Comparison of ENCODE assay signal across 9 mouse cellular contexts in the genomic region with DNA sequence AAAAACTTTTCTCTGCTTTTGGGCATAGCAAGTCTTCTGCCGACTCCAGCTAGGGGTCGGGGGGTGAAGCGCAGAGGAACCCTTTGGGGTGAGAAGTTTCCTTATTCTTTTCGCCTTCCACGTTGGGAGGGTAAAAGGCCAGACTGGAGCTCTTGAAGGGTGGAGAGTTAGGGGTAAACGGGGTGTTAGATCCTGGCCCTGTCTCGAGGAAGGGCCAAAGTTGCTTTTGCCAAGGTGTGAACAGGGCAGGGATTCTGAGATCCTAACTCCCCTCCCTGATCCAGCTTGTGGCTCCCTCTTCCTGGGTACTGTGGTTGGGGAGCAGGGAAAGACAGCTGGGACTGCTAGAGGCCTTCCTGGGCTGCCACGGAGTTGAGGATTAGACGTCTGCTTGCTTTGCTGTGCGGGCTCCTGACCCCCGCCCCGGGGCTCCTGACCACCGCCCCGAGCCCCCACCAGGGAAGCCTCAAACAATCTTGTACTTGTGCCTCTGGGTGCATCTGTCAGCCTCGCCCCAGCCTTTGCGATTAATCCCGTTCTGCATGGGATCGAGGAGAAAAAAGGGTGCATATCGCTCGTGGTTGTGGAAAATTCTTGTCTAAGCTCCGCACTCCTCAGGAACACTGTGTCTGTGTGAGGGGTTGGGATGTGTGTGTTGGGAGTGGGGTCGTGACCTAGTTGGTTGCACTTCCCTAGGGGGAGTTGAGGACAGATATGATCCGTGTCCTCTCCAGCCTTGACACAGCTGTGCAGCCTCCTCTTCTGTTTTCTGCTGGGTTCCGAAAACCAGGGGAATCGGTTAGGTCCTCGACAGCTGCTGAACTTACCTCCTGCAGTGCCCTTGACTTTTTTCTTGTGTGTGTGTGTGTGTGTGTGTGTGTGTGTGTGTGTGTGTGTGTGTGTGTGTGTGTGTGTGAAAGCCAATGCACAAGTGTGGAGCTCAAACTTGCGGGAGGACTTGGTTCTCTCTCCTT. TPM values are rescaled to one million over a fixed set of nuclear protein-coding genes. Genes with fewer than 3 reads are reported as not detected.
DNase-seq lines count a peak whose midpoint lies in the region; ATAC-seq lines count a peak whose summit lies in the region.
"Had no signal": no experiment of that assay in that cellular context is flagged by ENCODE, and none has a peak within 500 bp of the region (broad histone marks: within the 10 kb centered on the region; RNA-seq: fewer than 3 reads in every experiment).

No protein-coding gene starts in this region.

- H3K9ac ChIP-seq in kidney, embryonic 15.5 days = peak overlapping the region; percentile 69
- H3K9ac ChIP-seq in embryonic facial prominence, embryonic 11.5 days (replicated peaks; ENCODE audit: low read length) = peak overlapping the region; percentile 69
- H3K9ac ChIP-seq in hindbrain, embryonic 14.5 days = peak overlapping the region; percentile 62; the same call in 1 of the 2 replicates
- H3K9ac ChIP-seq in midbrain, embryonic 15.5 days = no peak overlapping the region; the same call in 1 of the 2 replicates

- peak overlapping the region; percentile 85 for H3K27ac ChIP-seq in kidney, embryonic 15.5 days
- H3K27ac ChIP-seq in embryonic facial prominence, embryonic 11.5 days (replicated peaks; ENCODE audit: low read depth, low read length) = no peak overlapping the region
- H3K27ac ChIP-seq in hindbrain, embryonic 14.5 days = no peak overlapping the region
- no peak overlapping the region for H3K27ac ChIP-seq in midbrain, embryonic 15.5 days

- ATAC-seq in kidney, embryonic 15.5 days (replicated peaks; ENCODE audit: low FRiP score) = no peak
- ATAC-seq in embryonic facial prominence, embryonic 11.5 days (replicated peaks; ENCODE audit: insufficient number of reproducible peaks, low FRiP score, low TSS enrichment, low read depth) = no peak
- no peak for ATAC-seq in hindbrain, embryonic 14.5 days (ENCODE audit: low FRiP score)
- ATAC-seq in midbrain, embryonic 15.5 days (replicated peaks) = no peak
- no peak for ATAC-seq in cerebellum, adult (ENCODE audit: insufficient number of reproducible peaks, low FRiP score, low TSS enrichment)

- H3K36me3 ChIP-seq in kidney, embryonic 15.5 days = peaks cover 4% of the 10 kb centered on the region; the same call in 1 of the 2 replicates
- no peaks in the 10 kb centered on the region for H3K36me3 ChIP-seq in embryonic facial prominence, embryonic 11.5 days (replicated peaks; ENCODE audit: control insufficient read depth, insufficient read depth, low read depth, low read length)
- H3K36me3 ChIP-seq in hindbrain, embryonic 14.5 days (replicated peaks; ENCODE audit: control insufficient read depth, insufficient read depth) = no peaks in the 10 kb centered on the region
- no peaks in the 10 kb centered on the region for H3K36me3 ChIP-seq in midbrain, embryonic 15.5 days (replicated peaks)

- WGBS in kidney, embryonic 15.5 days = 10% methylated on average over 27 of the region's 27 CpGs
- WGBS in embryonic facial prominence, embryonic 11.5 days = 12% methylated on average over 27 of the region's 27 CpGs
- WGBS in hindbrain, embryonic 14.5 days = 10% methylated on average over 27 of the region's 27 CpGs
- whole genome bisulfite sequencing in midbrain, embryonic 15.5 days = 9% methylated on average over 27 of the region's 27 CpGs

- peak overlapping the region; percentile 79 for H3K4me3 ChIP-seq in kidney, embryonic 15.5 days (replicated peaks)
- H3K4me3 ChIP-seq in embryonic facial prominence, embryonic 11.5 days (ENCODE audit: low read depth, low read length) = peak overlapping the region; percentile 62
- H3K4me3 ChIP-seq in hindbrain, embryonic 14.5 days (replicated peaks; ENCODE audit: low read length) = peak overlapping the region; percentile 65
- peak overlapping the region; percentile 67 for H3K4me3 ChIP-seq in midbrain, embryonic 15.5 days

- peak overlapping the region; percentile 78 for H3K4me2 ChIP-seq in kidney, embryonic 15.5 days
- peak overlapping the region; percentile 98 for H3K4me2 ChIP-seq in embryonic facial prominence, embryonic 11.5 days (ENCODE audit: low read depth, low read length)
- peak overlapping the region; percentile 96 for H3K4me2 ChIP-seq in hindbrain, embryonic 14.5 days (replicated peaks)
- peak overlapping the region; percentile 99 for H3K4me2 ChIP-seq in midbrain, embryonic 15.5 days

- peaks cover 75% of the 10 kb centered on the region for H3K4me1 ChIP-seq in kidney, embryonic 15.5 days
- H3K4me1 ChIP-seq in embryonic facial prominence, embryonic 11.5 days (ENCODE audit: control insufficient read depth, insufficient read depth, low read length) = peaks cover 7% of the 10 kb centered on the region
- H3K4me1 ChIP-seq in hindbrain, embryonic 14.5 days (replicated peaks; ENCODE audit: control insufficient read depth, insufficient read depth, low read length) = peaks cover 17% of the 10 kb centered on the region; the same call in 1 of the 2 replicates
- H3K4me1 ChIP-seq in midbrain, embryonic 15.5 days = peaks cover 25% of the 10 kb centered on the region

- no peaks in the 10 kb centered on the region for H3K9me3 ChIP-seq in kidney, embryonic 15.5 days (replicated peaks)
- H3K9me3 ChIP-seq in embryonic facial prominence, embryonic 11.5 days (replicated peaks; ENCODE audit: control insufficient read depth, low read length) = no peaks in the 10 kb centered on the region
- no peaks in the 10 kb centered on the region for H3K9me3 ChIP-seq in hindbrain, embryonic 14.5 days (ENCODE audit: control insufficient read depth, low read length)
- no peaks in the 10 kb centered on the region for H3K9me3 ChIP-seq in midbrain, embryonic 15.5 days

- H3K27me3 ChIP-seq in kidney, embryonic 15.5 days = peaks cover 20% of the 10 kb centered on the region; the same call in 1 of the 2 replicates
- peaks cover 22% of the 10 kb centered on the region for H3K27me3 ChIP-seq in embryonic facial prominence, embryonic 11.5 days (ENCODE audit: control insufficient read depth, insufficient read depth, low read length)
- H3K27me3 ChIP-seq in hindbrain, embryonic 14.5 days (ENCODE audit: control insufficient read depth, insufficient read depth, low read length) = peaks cover 50% of the 10 kb centered on the region
- H3K27me3 ChIP-seq in midbrain, embryonic 15.5 days (replicated peaks) = peaks cover 38% of the 10 kb centered on the region

- DNase-seq in kidney, adult 18-20 months = no peak
- DNase-seq in embryonic facial prominence, embryonic 11.5 days (ENCODE audit: low spot score) = no peak
- no peak for DNase-seq in hindbrain, embryonic 14.5 days (ENCODE audit: low spot score)
- DNase-seq in left cerebral cortex, adult 18-20 months (ENCODE audit: low spot score in 2 of 2) = no peak
- DNase-seq in layer of hippocampus, adult 8-10 months (ENCODE audit: low spot score in 2 of 2) = no peak
- DNase-seq: kidney, adult 8-10 months had no signal

RNA-seq across cellular contexts. Expression of gene Epha2, which starts 1.7 kb away (rescaled TPM):
- polyA plus RNA-seq in kidney, embryonic 15.5 days (2015; fragmentation: Nextera tagmentation; extraction: Ambion mirVana) = 6.8 and 7.1 TPM in 2 replicates
- 1.0 and 1.4 TPM in 2 replicates for polyA plus RNA-seq in embryonic facial prominence, embryonic 11.5 days (2014; fragmentation: Nextera tagmentation; extraction: Ambion mirVana)
- polyA plus RNA-seq in hindbrain, embryonic 14.5 days (2014; fragmentation: Nextera tagmentation; extraction: Ambion mirVana) = 0.64 and 0.95 TPM in 2 replicates
- polyA plus RNA-seq in midbrain, embryonic 15.5 days (2015; fragmentation: Nextera tagmentation; extraction: Ambion mirVana) = 1.6 and 1.7 TPM in 2 replicates
- total RNA-seq in left cerebral cortex, adult 18-20 months (2021) = 1 to 10 TPM; 1.3 to 1.5 TPM
- 1 to 10 TPM; 1.3 to 2.7 (median 2.2) TPM for total RNA-seq in layer of hippocampus, adult 8-10 months (2022)
